Mouse (Mus musculus): Measurements from ENCODE around the gene Anks1b. TPM values are rescaled to one million over a fixed set of nuclear protein-coding genes. Genes with fewer than 3 reads are reported as not detected.

Gene Anks1b
- total and polyA plus RNA-seq, 2 experiments from 2014 or later: 105 to 342 TPM

GRCm38 (mm10) chr10:89976577-89976976 is 103.3 kb downstream of the Anks1b start:
- H3K4me2 ChIP-seq (ENCODE audit: low read depth, low read length, poor library complexity, severe bottlenecking): no peak overlapping the region
- H3K9me3 ChIP-seq (ENCODE audit: low read length): no peaks in the 10 kb centered on the region
- no peaks in the 10 kb centered on the region for H3K27me3 ChIP-seq (ENCODE audit: insufficient read depth, low read length)
- ATAC-seq (ENCODE audit: low FRiP score) (no peak), DNase-seq (ENCODE audit: low spot score) (no peak)
- TF ChIP-seq CTCF (IDR thresholded peaks at IDR 0.05): no peak
- 81% methylated on average over 3 of the region's 3 CpGs for WGBS
- no peaks in the 10 kb centered on the region for H3K4me1 ChIP-seq (ENCODE audit: insufficient read depth, low read length)
- H3K27ac ChIP-seq (ENCODE audit: low read depth, low read length): no peak overlapping the region
- no peaks in the 10 kb centered on the region for H3K36me3 ChIP-seq (ENCODE audit: insufficient read depth, low read length)
- no peak overlapping the region for H3K4me3 ChIP-seq (ENCODE audit: low read depth, low read length)
- H3K9ac ChIP-seq (replicated peaks; ENCODE audit: low read length, poor library complexity, severe bottlenecking): no peak overlapping the region

GRCm38 (mm10) chr10:89994171-89994570 is 120.9 kb downstream of the Anks1b start:
- Histone ChIP-seq H3K9ac (replicated peaks; ENCODE audit: low read length, poor library complexity, severe bottlenecking) (no peak overlapping the region), H3K4me2 (ENCODE audit: low read depth, low read length, poor library complexity, severe bottlenecking) (no peak overlapping the region), H3K4me1 (ENCODE audit: insufficient read depth, low read length) (0 out of 2 replicates have a peak, but pooled peaks cover 2% of the 10 kb centered on the region), H3K27ac (ENCODE audit: low read depth, low read length) (no peak overlapping the region), H3K9me3 (ENCODE audit: low read length) (no peaks in the 10 kb centered on the region), H3K36me3 (ENCODE audit: insufficient read depth, low read length) (no peaks in the 10 kb centered on the region), H3K4me3 (ENCODE audit: low read depth, low read length) (no peak overlapping the region), H3K27me3 (ENCODE audit: insufficient read depth, low read length) (no peaks in the 10 kb centered on the region)
- no peak for ATAC-seq (ENCODE audit: low FRiP score)
- no peak for TF ChIP-seq CTCF (IDR thresholded peaks at IDR 0.05)
- DNase-seq (ENCODE audit: low spot score): no peak
- WGBS: 88% methylated on average over 5 of the region's 5 CpGs

GRCm38 (mm10) chr10:89995621-89996428 is 122.5 kb downstream of the Anks1b start:
- Histone ChIP-seq H3K4me3 (ENCODE audit: low read depth, low read length) (no peak overlapping the region), H3K27me3 (ENCODE audit: insufficient read depth, low read length) (no peaks in the 10 kb centered on the region), H3K4me2 (ENCODE audit: low read depth, low read length, poor library complexity, severe bottlenecking) (no peak overlapping the region), H3K36me3 (ENCODE audit: insufficient read depth, low read length) (no peaks in the 10 kb centered on the region), H3K9ac (replicated peaks; ENCODE audit: low read length, poor library complexity, severe bottlenecking) (no peak overlapping the region), H3K27ac (ENCODE audit: low read depth, low read length) (no peak overlapping the region), H3K4me1 (ENCODE audit: insufficient read depth, low read length) (0 out of 2 replicates have a peak, but pooled peaks cover 2% of the 10 kb centered on the region), H3K9me3 (ENCODE audit: low read length) (no peaks in the 10 kb centered on the region)
- DNase-seq (ENCODE audit: low spot score): no peak
- ATAC-seq (ENCODE audit: low FRiP score): 0 out of 2 replicates have a peak, but pooled peaks have one; percentile 16
- no peak for TF ChIP-seq CTCF (IDR thresholded peaks at IDR 0.05)
- WGBS: 45% methylated on average over 6 of the region's 6 CpGs

GRCm38 (mm10) chr10:90003980-90004729 is 130.8 kb downstream of the Anks1b start:
- Histone ChIP-seq H3K27me3 (ENCODE audit: insufficient read depth, low read length) (no peaks in the 10 kb centered on the region), H3K4me2 (ENCODE audit: low read depth, low read length, poor library complexity, severe bottlenecking) (0 out of 2 replicates have a peak overlapping the region, but pooled peaks have one; percentile 6), H3K27ac (ENCODE audit: low read depth, low read length) (no peak overlapping the region), H3K36me3 (ENCODE audit: insufficient read depth, low read length) (no peaks in the 10 kb centered on the region), H3K4me1 (ENCODE audit: insufficient read depth, low read length) (no peaks in the 10 kb centered on the region), H3K9me3 (ENCODE audit: low read length) (no peaks in the 10 kb centered on the region), H3K4me3 (ENCODE audit: low read depth, low read length) (no peak overlapping the region), H3K9ac (replicated peaks; ENCODE audit: low read length, poor library complexity, severe bottlenecking) (no peak overlapping the region)
- no peak for ATAC-seq (ENCODE audit: low FRiP score)
- no peak for TF ChIP-seq CTCF (IDR thresholded peaks at IDR 0.05)
- WGBS: 24% methylated on average over 3 of the region's 3 CpGs
- no peak for DNase-seq (ENCODE audit: low spot score)

GRCm38 (mm10) chr10:90004882-90005281 is 131.6 kb downstream of the Anks1b start:
- H3K27ac ChIP-seq (ENCODE audit: low read depth, low read length): no peak overlapping the region
- no peak for TF ChIP-seq CTCF (IDR thresholded peaks at IDR 0.05)

GRCm38 (mm10) chr10:90033037-90033436 is 159.7 kb downstream of the Anks1b start:
- WGBS: 83% methylated on average over 14 of the region's 14 CpGs
- DNase-seq (ENCODE audit: low spot score) (no peak), ATAC-seq (ENCODE audit: low FRiP score) (no peak)
- H3K27me3 ChIP-seq (ENCODE audit: insufficient read depth, low read length): no peaks in the 10 kb centered on the region
- no peak overlapping the region for H3K27ac ChIP-seq (ENCODE audit: low read depth, low read length)
- H3K4me2 ChIP-seq (ENCODE audit: low read depth, low read length, poor library complexity, severe bottlenecking): no peak overlapping the region
- no peaks in the 10 kb centered on the region for H3K9me3 ChIP-seq (ENCODE audit: low read length)
- no peak overlapping the region for H3K9ac ChIP-seq (replicated peaks; ENCODE audit: low read length, poor library complexity, severe bottlenecking)
- H3K4me3 ChIP-seq (ENCODE audit: low read depth, low read length): no peak overlapping the region
- no peaks in the 10 kb centered on the region for H3K36me3 ChIP-seq (ENCODE audit: insufficient read depth, low read length)
- no peaks in the 10 kb centered on the region for H3K4me1 ChIP-seq (ENCODE audit: insufficient read depth, low read length)
- no peak for TF ChIP-seq CTCF (IDR thresholded peaks at IDR 0.05)

More at GRCm38 (mm10) chr10:90004882-90005281, 131.6 kb downstream of the Anks1b start:
- 0 out of 2 replicates have a peak overlapping the region, but pooled peaks have one; percentile 6 for H3K4me2 ChIP-seq (ENCODE audit: low read depth, low read length, poor library complexity, severe bottlenecking)
- no peaks in the 10 kb centered on the region for H3K27me3 ChIP-seq (ENCODE audit: insufficient read depth, low read length)
- DNase-seq (ENCODE audit: low spot score) (no peak), ATAC-seq (ENCODE audit: low FRiP score) (no peak)
- no peaks in the 10 kb centered on the region for H3K9me3 ChIP-seq (ENCODE audit: low read length)
- no peaks in the 10 kb centered on the region for H3K36me3 ChIP-seq (ENCODE audit: insufficient read depth, low read length)
- H3K4me1 ChIP-seq (ENCODE audit: insufficient read depth, low read length): no peaks in the 10 kb centered on the region
- 74% methylated on average over 9 of the region's 9 CpGs for WGBS
- H3K4me3 ChIP-seq (ENCODE audit: low read depth, low read length): no peak overlapping the region
- no peak overlapping the region for H3K9ac ChIP-seq (replicated peaks; ENCODE audit: low read length, poor library complexity, severe bottlenecking)

All from midbrain, postnatal 0 days (tissue).